Mouse (Mus musculus) intestine, postnatal 0 days (tissue): Measurements from ENCODE around the gene Agap1. TPM values are rescaled to one million over a fixed set of nuclear protein-coding genes. Genes with fewer than 3 reads are reported as not detected.

ENCODE experiments used
- ATAC-seq: fragments of 200-750 bp; cut with Nextera tagmentation; 2 replicates; pipeline ENCODE4 v1.8.0; 2017; ENCODE audit warnings: mild to moderate bottlenecking, moderate TSS enrichment, moderate library complexity
- H3K27ac ChIP-seq: fragments of 300-500 bp; sonication (generic); 2 replicates; pipeline ENCODE4 v1.5.1; 2014; ENCODE audit warnings: mild to moderate bottlenecking, low read depth, low read length, moderate library complexity
- H3K27me3 ChIP-seq: fragments of 300-500 bp; sonication (generic); replicated peaks from 2 replicates; pipeline ENCODE4 v1.6.1; 2014; ENCODE audit warnings: low read length, mixed read lengths; ENCODE audit not compliant: control insufficient read depth, insufficient read depth
- H3K36me3 ChIP-seq: fragments of 300-500 bp; sonication (generic); 2 replicates; pipeline ENCODE4 v1.6.1; 2014; ENCODE audit warnings: mild to moderate bottlenecking, moderate library complexity; ENCODE audit not compliant: control insufficient read depth, insufficient read depth
- H3K4me1 ChIP-seq: fragments of 300-500 bp; sonication (generic); replicated peaks from 2 replicates; pipeline ENCODE4 v1.6.1; 2014; ENCODE audit warnings: antibody characterized with exemption, low read length, mixed read lengths; ENCODE audit not compliant: control insufficient read depth, insufficient read depth
- H3K4me2 ChIP-seq: fragments of 300-500 bp; sonication (generic); replicated peaks from 2 replicates; pipeline ENCODE4 v1.6.1; 2014; ENCODE audit warnings: low read depth, mild to moderate bottlenecking, moderate library complexity
- H3K4me3 ChIP-seq: fragments of 300-500 bp; sonication (generic); 2 replicates; pipeline ENCODE4 v1.5.1; 2014; ENCODE audit warnings: low read depth, low read length
- H3K9ac ChIP-seq: fragments of 300-500 bp; sonication (generic); 2 replicates; pipeline ENCODE4 v1.6.1; 2014; ENCODE audit warnings: mild to moderate bottlenecking, low read depth, low read length
- H3K9me3 ChIP-seq: fragments of 300-500 bp; sonication (generic); 2 replicates; pipeline ENCODE4 v1.6.1; 2016; ENCODE audit warnings: mixed run types; ENCODE audit not compliant: control insufficient read depth
- CTCF ChIP-seq: sonication (generic); IDR thresholded peaks from 2 replicates; pipeline ENCODE4 v1.5.1; 2016; ENCODE audit warnings: low read depth, mild to moderate bottlenecking, control low read depth, antibody characterized with exemption, moderate library complexity
- WGBS: fragments of 180-500 bp; shearing (Covaris S2); extraction: QIAGEN DNeasy Blood & Tissue Kit; methylation state at CpG from one replicate; pipeline ENCODE4 v1.1.7; 2014; 5-methylcytosine and 5-hydroxymethylcytosine counted together
- polyA plus RNA-seq: library from polyadenylated mRNA; unstranded; fragments of >200 nt; fragmentation: Nextera tagmentation; extraction: Ambion mirVana; gene quantifications from 2 replicates; pipeline ENCODE4 v1.2.1, GENCODE M21; 2015

Gene Agap1
- polyA plus RNA-seq, 1 experiment from 2014 or later, result 6.1 TPM

DNA sequence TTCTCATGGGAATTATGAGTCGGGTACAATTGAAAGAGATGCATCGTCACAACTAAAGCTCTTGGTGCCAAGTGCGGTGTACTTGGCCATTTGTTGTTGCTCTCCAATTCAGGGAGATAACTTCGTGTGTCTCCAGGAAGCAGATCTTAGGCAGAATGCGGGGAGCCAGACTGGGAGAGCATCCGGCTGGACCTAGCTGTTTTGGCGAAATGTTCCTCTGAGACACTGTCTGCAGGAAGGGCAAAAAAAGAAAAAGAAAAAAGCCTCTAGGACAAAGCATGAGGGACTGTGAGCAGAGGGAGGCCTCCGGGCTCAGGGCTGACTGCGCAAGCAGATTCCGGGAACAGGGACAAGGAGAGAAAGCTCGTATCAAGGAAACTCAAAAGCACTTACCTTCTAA, 34.0 kb upstream of the Agap1 start:
- Histone ChIP-seq H3K9me3 (no peaks in the 10 kb centered on the region), H3K4me2 (no peak overlapping the region), H3K27ac (no peak overlapping the region), H3K27me3 (no peaks in the 10 kb centered on the region), H3K4me3 (no peak overlapping the region), H3K36me3 (no peaks in the 10 kb centered on the region), H3K9ac (no peak overlapping the region), H3K4me1 (no peaks in the 10 kb centered on the region)
- 71% methylated on average over 11 of the region's 11 CpGs for WGBS
- no peak for TF ChIP-seq CTCF
- no peak for ATAC-seq

DNA sequence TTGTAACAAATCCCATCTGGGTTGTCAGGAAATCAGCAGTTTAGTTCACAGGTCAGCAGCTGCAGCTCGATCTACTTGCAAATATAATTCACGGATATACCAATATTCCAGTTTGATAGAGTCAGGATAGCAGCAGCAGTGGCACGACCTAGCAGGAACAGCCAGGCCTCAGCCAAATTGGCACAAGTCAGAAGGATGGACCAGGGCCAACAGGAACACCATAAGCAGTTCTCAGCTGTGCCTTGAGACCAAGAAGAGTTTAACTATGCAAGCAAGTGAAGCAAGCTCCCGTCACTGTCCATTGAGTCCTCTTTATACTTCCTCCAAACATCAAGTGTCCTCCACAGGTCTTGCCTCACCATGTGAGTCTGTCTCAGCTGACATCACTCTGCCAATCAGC, 33.2 kb upstream of the Agap1 start:
- no peak for ATAC-seq
- H3K4me3 ChIP-seq, result no peak overlapping the region
- no peak for TF ChIP-seq CTCF
- no peak overlapping the region for H3K9ac ChIP-seq
- no peaks in the 10 kb centered on the region for H3K36me3 ChIP-seq
- H3K27me3 ChIP-seq, result no peaks in the 10 kb centered on the region
- no peak overlapping the region for H3K27ac ChIP-seq
- H3K4me2 ChIP-seq, result no peak overlapping the region
- 65% methylated on average over 4 of the region's 4 CpGs for WGBS
- no peaks in the 10 kb centered on the region for H3K4me1 ChIP-seq
- H3K9me3 ChIP-seq, result no peaks in the 10 kb centered on the region

DNA sequence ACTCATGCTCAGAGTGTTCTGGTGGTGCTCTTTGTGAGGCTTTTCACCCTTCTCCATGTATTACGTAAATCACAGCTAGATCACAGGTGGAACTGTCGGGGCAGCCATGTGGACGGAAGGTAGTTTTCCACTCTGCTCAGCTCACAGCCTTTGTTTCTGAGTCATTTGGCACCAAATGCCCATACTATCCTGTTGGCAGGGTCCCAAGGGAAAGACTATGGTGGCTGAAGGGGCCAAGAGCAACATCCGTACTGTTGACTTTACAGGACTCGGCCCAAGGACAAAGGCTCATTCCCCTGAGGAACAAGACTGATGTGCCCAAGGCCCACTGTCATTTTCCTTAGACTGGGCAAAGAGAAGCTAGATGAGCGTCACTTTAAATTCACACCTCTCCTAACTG, 30.0 kb upstream of the Agap1 start:
- Histone ChIP-seq H3K4me2 (no peak overlapping the region), H3K9me3 (no peaks in the 10 kb centered on the region), H3K4me1 (no peaks in the 10 kb centered on the region), H3K9ac (no peak overlapping the region), H3K36me3 (no peaks in the 10 kb centered on the region), H3K4me3 (no peak overlapping the region), H3K27me3 (no peaks in the 10 kb centered on the region), H3K27ac (no peak overlapping the region)
- no peak for ATAC-seq
- 83% methylated on average over 6 of the region's 6 CpGs for WGBS
- TF ChIP-seq CTCF, result no peak

DNA sequence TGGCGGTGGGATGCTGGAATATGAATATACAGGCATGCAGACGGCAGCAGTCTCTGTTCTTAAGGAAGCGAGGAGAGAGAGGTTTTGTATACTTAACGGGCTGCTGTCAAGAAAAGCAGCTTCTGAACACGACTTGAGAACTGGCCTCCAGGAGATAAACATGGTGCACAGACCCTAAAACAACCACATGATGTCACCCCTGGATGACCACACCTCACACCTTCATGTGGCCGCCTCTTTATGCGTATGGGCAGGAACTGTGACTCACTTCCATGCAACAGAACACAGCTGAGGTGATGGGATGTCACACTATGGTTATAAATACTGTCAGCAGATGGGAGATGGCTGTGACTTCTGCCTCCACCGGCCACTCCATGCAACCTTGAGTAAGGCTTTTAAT, 28.5 kb upstream of the Agap1 start:
- Histone ChIP-seq H3K27me3 (no peaks in the 10 kb centered on the region), H3K9ac (no peak overlapping the region), H3K27ac (no peak overlapping the region), H3K4me2 (no peak overlapping the region), H3K4me1 (no peaks in the 10 kb centered on the region), H3K36me3 (no peaks in the 10 kb centered on the region), H3K9me3 (no peaks in the 10 kb centered on the region), H3K4me3 (no peak overlapping the region)
- 59% methylated on average over 8 of the region's 8 CpGs for WGBS
- TF ChIP-seq CTCF, result no peak
- no peak for ATAC-seq

DNA sequence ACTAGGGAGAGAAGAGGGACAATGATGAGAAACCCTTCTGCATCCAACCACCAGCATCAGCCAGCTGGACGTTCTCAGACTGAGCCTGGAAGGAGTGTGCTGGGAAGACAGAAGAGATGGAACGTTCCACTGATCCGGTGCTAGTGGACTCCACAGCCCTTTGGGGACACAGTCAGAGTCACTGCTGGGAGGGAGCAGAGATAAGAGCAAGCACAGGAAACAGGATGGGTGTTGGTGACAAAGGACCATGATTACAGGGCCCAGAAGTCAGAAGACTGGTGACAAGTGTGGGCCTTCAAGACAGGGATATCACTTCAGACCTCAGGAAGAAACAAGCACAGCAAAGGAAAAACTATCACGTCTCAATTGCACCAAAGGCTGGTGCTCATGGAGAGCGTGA, 25.9 kb upstream of the Agap1 start:
- WGBS, result 81% methylated on average over 5 of the region's 5 CpGs
- ATAC-seq, result no peak
- Histone ChIP-seq H3K27ac (no peak overlapping the region), H3K9me3 (no peaks in the 10 kb centered on the region), H3K27me3 (no peaks in the 10 kb centered on the region), H3K4me1 (no peaks in the 10 kb centered on the region), H3K4me3 (no peak overlapping the region), H3K9ac (no peak overlapping the region), H3K4me2 (no peak overlapping the region), H3K36me3 (no peaks in the 10 kb centered on the region)
- no peak for TF ChIP-seq CTCF

DNA sequence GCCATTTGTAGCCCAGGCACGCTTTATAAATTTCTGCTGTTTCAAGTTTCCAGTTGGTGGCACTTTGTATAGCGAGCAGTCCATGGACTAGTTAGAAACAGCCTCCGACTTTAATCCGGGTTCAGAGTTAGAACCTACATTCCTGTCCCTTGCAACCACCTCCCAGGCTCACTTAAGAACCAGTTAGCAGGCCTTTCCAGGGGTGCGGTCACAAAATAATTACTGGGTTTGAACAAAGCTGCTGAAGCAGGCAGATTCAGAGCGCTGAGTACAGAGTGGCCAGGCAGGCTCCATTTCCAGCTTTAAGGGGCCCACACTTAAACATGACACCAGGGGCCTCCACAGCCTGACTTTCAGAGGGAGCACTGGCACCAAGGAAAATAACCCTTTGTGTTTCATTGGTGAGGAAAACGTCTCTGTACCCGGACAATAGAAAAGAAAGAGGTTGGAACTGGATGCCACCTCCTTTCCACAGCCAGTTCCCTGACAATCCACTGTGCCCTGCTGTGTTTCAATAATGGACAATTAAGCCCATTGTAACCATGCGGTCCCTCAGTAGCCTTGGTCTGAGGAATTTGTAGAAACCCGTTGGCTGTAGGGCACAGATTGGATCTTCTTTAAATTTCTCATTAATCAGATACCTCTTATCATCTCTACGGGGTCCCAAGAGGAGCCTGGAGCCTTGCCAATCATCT, 24.5 kb upstream of the Agap1 start:
- H3K36me3 ChIP-seq, result no peaks in the 10 kb centered on the region
- H3K4me3 ChIP-seq, result no peak overlapping the region
- no peaks in the 10 kb centered on the region for H3K27me3 ChIP-seq
- ATAC-seq, result no peak
- no peak for TF ChIP-seq CTCF
- H3K4me1 ChIP-seq, result no peaks in the 10 kb centered on the region
- H3K27ac ChIP-seq, result no peak overlapping the region
- no peak overlapping the region for H3K9ac ChIP-seq
- H3K9me3 ChIP-seq, result no peaks in the 10 kb centered on the region
- 84% methylated on average over 11 of the region's 11 CpGs for WGBS
- H3K4me2 ChIP-seq, result no peak overlapping the region

DNA sequence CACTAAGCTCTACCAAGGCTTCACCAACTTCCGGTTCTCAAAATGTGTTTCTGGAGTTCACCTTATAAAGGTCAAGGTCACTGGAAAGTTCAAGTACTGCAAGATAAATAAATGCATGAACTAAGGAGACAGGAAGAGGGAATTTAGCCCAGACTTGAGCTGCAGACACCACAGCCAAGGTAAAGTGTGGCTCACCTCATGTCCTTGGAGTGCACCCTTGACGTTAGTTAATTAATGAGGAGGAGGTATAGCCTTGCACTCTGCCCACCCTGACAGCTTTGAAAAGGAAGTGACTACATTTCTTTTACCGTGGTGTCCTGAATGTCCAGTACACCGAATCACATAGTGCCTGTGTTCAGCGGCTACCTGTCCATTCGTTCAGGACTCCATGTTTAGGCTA, 15.3 kb upstream of the Agap1 start:
- no peak for TF ChIP-seq CTCF
- no peaks in the 10 kb centered on the region for H3K27me3 ChIP-seq
- 60% methylated on average over 6 of the region's 6 CpGs for WGBS
- H3K9me3 ChIP-seq, result no peaks in the 10 kb centered on the region
- ATAC-seq, result no peak
- H3K9ac ChIP-seq, result no peak overlapping the region
- H3K36me3 ChIP-seq, result no peaks in the 10 kb centered on the region
- no peak overlapping the region for H3K4me2 ChIP-seq
- no peak overlapping the region for H3K4me3 ChIP-seq
- H3K27ac ChIP-seq, result no peak overlapping the region
- H3K4me1 ChIP-seq, result no peaks in the 10 kb centered on the region
